Mouse (Mus musculus) MEL (cell line): ENCODE measurements around the gene Snx15. TPM values are rescaled to one million over a fixed set of nuclear protein-coding genes. Genes with fewer than 3 reads are reported as not detected.
"Not testable (repeated sequence)": the region's sequence is repeated elsewhere in the genome, so short reads cannot be mapped to it uniquely, and the experiment has no call there.

ENCODE experiments used
- DNase-seq: peaks from one replicate; pipeline ENCODE4 v3.0.0; 2011; ENCODE audit warnings: low read depth, low spot score
- H3K27ac ChIP-seq: 2 replicates; pipeline ENCODE4 v1.5.1; 2012; ENCODE audit warnings: low read depth, mild to moderate bottlenecking, control low read depth, low read length, moderate library complexity; ENCODE audit not compliant: control insufficient read depth
- H3K27me3 ChIP-seq, 2 experiments: fragments of 150-350 bp in 1 of 2; sonication (generic) in 1 of 2; 2 replicates each; pipeline ENCODE4 v1.6.1; 2012; ENCODE audit warnings: low read length in 2 of 2, mild to moderate bottlenecking in 2 of 2, improper control_type of control experiment in 1 of 2, moderate library complexity in 1 of 2; ENCODE audit not compliant: insufficient read depth in 2 of 2, control insufficient read depth in 1 of 2
- H3K36me3 ChIP-seq, 2 experiments: 2 replicates each; pipeline ENCODE4 v1.6.1; 2012 to 2014; ENCODE audit warnings: low read length in 2 of 2, improper control_type of control experiment in 1 of 2, inconsistent platforms in 1 of 2, mild to moderate bottlenecking in 1 of 2; ENCODE audit not compliant: insufficient read depth in 2 of 2, control insufficient read depth in 1 of 2
- H3K4me1 ChIP-seq, 2 experiments: fragments of 150-350 bp in 1 of 2; sonication (generic) in 1 of 2; 2 replicates each; pipeline ENCODE4 v1.6.1; 2012; ENCODE audit warnings: low read length in 2 of 2, improper control_type of control experiment in 1 of 2, mild to moderate bottlenecking in 1 of 2; ENCODE audit not compliant: insufficient read depth in 2 of 2, control insufficient read depth in 1 of 2
- H3K4me3 ChIP-seq, 2 experiments: fragments of 150-350 bp in 1 of 2; sonication (generic) in 1 of 2; 2 replicates each; pipeline ENCODE4 v1.5.1; 2012; ENCODE audit warnings: low read depth in 2 of 2, low read length in 2 of 2, mild to moderate bottlenecking in 2 of 2, moderate library complexity in 2 of 2, control low read depth in 1 of 2, improper control_type of control experiment in 1 of 2; ENCODE audit not compliant: control insufficient read depth in 1 of 2, insufficient read depth in 1 of 2
- H3K79me2 ChIP-seq: 2 replicates; pipeline ENCODE4 v1.6.1; 2012; ENCODE audit warnings: mild to moderate bottlenecking, low read length, moderate library complexity; ENCODE audit not compliant: control insufficient read depth, poor library complexity, insufficient read depth
- H3K9ac ChIP-seq: 2 replicates; pipeline ENCODE4 v1.6.1; 2012; ENCODE audit warnings: low read depth, mild to moderate bottlenecking, control low read depth, low read length, moderate library complexity; ENCODE audit not compliant: control insufficient read depth, poor library complexity, severe bottlenecking
- H3K9me3 ChIP-seq: fragments of 150-350 bp; sonication (generic); replicated peaks from 2 replicates; pipeline ENCODE4 v1.6.1; 2012; ENCODE audit warnings: mild to moderate bottlenecking, low read length, improper control_type of control experiment, moderate library complexity; ENCODE audit not compliant: insufficient read depth
- BHLHE40 ChIP-seq: IDR thresholded peaks from 2 replicates; pipeline ENCODE4 v1.6.1; 2012; ENCODE audit warnings: low read depth, mild to moderate bottlenecking, inconsistent platforms, low read length, improper control_type of control experiment, borderline replicate concordance
- CHD1 ChIP-seq: IDR thresholded peaks from 2 replicates; pipeline ENCODE4 v1.6.1; 2012; ENCODE audit warnings: low read depth, mild to moderate bottlenecking, inconsistent platforms, low read length, improper control_type of control experiment
- ELF1 ChIP-seq: IDR thresholded peaks from 2 replicates; pipeline ENCODE4 v1.6.1; 2014; ENCODE audit warnings: low read depth, mild to moderate bottlenecking, inconsistent platforms, low read length, improper control_type of control experiment, moderate library complexity
- EP300 ChIP-seq, 2 experiments: IDR thresholded peaks; 2 replicates each; pipeline ENCODE4 v1.6.1; 2011; ENCODE audit warnings: improper control_type of control experiment in 2 of 2, low read length in 2 of 2, low read depth in 1 of 2, mild to moderate bottlenecking in 1 of 2
- ETS1 ChIP-seq: IDR thresholded peaks from 2 replicates; pipeline ENCODE4 v1.6.1; 2012; ENCODE audit warnings: low read depth, mild to moderate bottlenecking, inconsistent platforms, low read length, improper control_type of control experiment, moderate library complexity
- GATA1 ChIP-seq: IDR thresholded peaks from 2 replicates; pipeline ENCODE4 v1.6.1; 2011; ENCODE audit warnings: low read depth, low read length, improper control_type of control experiment
- HCFC1 ChIP-seq: IDR thresholded peaks from 2 replicates; pipeline ENCODE4 v1.6.1; 2012; ENCODE audit warnings: low read depth, mild to moderate bottlenecking, inconsistent platforms, low read length, improper control_type of control experiment, moderate library complexity
- MAFK ChIP-seq: IDR thresholded peaks from 2 replicates; pipeline ENCODE4 v1.6.1; 2011; ENCODE audit warnings: low read depth, mild to moderate bottlenecking, low read length, improper control_type of control experiment, borderline replicate concordance
- MAX ChIP-seq: IDR thresholded peaks from 2 replicates; pipeline ENCODE4 v1.6.1; 2011; ENCODE audit warnings: low read length, improper control_type of control experiment
- MXI1 ChIP-seq: IDR thresholded peaks from 2 replicates; pipeline ENCODE4 v1.6.1; 2011; ENCODE audit warnings: mild to moderate bottlenecking, low read depth, low read length, improper control_type of control experiment
- MYB ChIP-seq: IDR thresholded peaks from 2 replicates; pipeline ENCODE4 v1.6.1; 2011; ENCODE audit warnings: mild to moderate bottlenecking, low read depth, low read length, improper control_type of control experiment
- NELFE ChIP-seq: IDR thresholded peaks from 2 replicates; pipeline ENCODE4 v1.6.1; 2011; ENCODE audit warnings: low read depth, low read length, improper control_type of control experiment
- POLR2AphosphoS2 ChIP-seq: IDR thresholded peaks from 2 replicates; pipeline ENCODE4 v1.6.1; 2011; ENCODE audit warnings: low read length, improper control_type of control experiment
- POLR2AphosphoS5 ChIP-seq: IDR thresholded peaks from 2 replicates; pipeline ENCODE4 v1.6.1; 2012; ENCODE audit warnings: low read depth, borderline replicate concordance, mild to moderate bottlenecking, inconsistent platforms, low read length, moderate library complexity, mixed read lengths
- RCOR1 ChIP-seq: IDR thresholded peaks from 2 replicates; pipeline ENCODE4 v1.6.1; 2012; ENCODE audit warnings: low read depth, mild to moderate bottlenecking, inconsistent platforms, low read length, improper control_type of control experiment
- SIN3A ChIP-seq: IDR thresholded peaks from 2 replicates; pipeline ENCODE4 v1.6.1; 2012; ENCODE audit warnings: low read length, improper control_type of control experiment, inconsistent platforms
- SMC3 ChIP-seq: IDR thresholded peaks from 2 replicates; pipeline ENCODE4 v1.6.1; 2011; ENCODE audit warnings: low read depth, low read length, improper control_type of control experiment
- TAL1 ChIP-seq: IDR thresholded peaks from 2 replicates; pipeline ENCODE4 v1.6.1; 2012; ENCODE audit warnings: mild to moderate bottlenecking, inconsistent platforms, low read length, moderate library complexity, mixed read lengths
- TBP ChIP-seq: IDR thresholded peaks from 2 replicates; pipeline ENCODE4 v1.8.0; 2011; ENCODE audit warnings: low read depth, low read length, improper control_type of control experiment
- TCF12 ChIP-seq: IDR thresholded peaks from 2 replicates; pipeline ENCODE4 v1.6.1; 2014; ENCODE audit warnings: low read depth, mild to moderate bottlenecking, inconsistent platforms, low read length, improper control_type of control experiment, moderate library complexity
- USF1 ChIP-seq: IDR thresholded peaks from 2 replicates; pipeline ENCODE4 v1.6.1; 2014; ENCODE audit warnings: low read depth, mild to moderate bottlenecking, inconsistent platforms, low read length, improper control_type of control experiment, moderate library complexity
- ZMIZ1 ChIP-seq: IDR thresholded peaks from 2 replicates; pipeline ENCODE4 v1.6.1; 2012; ENCODE audit warnings: low read depth, mild to moderate bottlenecking, inconsistent platforms, low read length, improper control_type of control experiment, moderate library complexity
- ZNF384 ChIP-seq: IDR thresholded peaks from 2 replicates; pipeline ENCODE4 v1.6.1; 2012; ENCODE audit warnings: low read depth, mild to moderate bottlenecking, inconsistent platforms, low read length, improper control_type of control experiment
- polyA plus RNA-seq, 2 experiments: library from polyadenylated mRNA; stranded (reverse) in 1 of 2; unstranded in 1 of 2; fragments of >175 nt in 1 of 2; fragments of >200 nt in 1 of 2; gene quantifications; 2 replicates each; pipeline versions ENCODE4 v1.2.1 to v1.2.4; 2012; ENCODE audit warnings: low replicate concordance in 2 of 2, low read depth in 1 of 2; ENCODE audit not compliant: insufficient read length in 2 of 2, insufficient read depth in 1 of 2, missing spikeins in 1 of 2
- total RNA-seq: library from RNA; depleted of rRNA; stranded (reverse); fragments of 300-350 nt; gene quantifications from 2 replicates; pipeline ENCODE4 v1.2.3, GENCODE M21; 2012

The Snx15 gene
- total and polyA plus RNA-seq, 3 experiments: 20.4 to 35.3 TPM; not detected in 1

DNA sequence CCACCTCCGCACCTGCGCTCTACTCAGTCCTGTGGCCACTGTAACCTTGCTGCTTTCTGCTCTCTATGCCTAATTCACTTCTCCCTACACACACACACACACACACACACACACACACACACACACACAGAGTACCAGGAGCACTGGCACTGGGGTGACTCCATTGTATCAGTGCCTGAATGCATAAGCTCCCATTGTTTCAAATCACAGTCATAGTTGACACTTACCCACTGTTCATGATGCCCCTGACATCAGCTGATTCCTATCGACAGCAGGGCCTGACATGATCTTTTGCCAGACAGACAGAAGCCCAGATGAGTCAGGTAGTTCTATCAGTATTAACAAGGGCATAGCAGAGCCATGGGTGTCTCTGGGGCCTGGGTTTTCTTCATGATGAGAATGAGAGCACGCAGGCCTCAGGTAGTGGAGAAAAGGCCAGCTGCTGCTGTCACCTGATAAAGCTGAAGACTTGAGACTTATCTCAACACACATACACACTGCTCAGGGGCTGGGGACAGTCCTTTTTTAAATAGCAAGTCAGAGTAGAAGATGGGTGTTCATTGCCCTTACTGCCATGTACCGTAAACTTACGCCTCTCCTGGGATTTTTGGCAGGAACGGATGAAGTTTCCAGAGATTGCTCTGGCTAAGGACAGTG, 4.2 kb upstream of the Snx15 start (continued):
- peak; percentile 36; the same call in 1 of the 2 replicates for TF ChIP-seq BHLHE40
- TF ChIP-seq ETS1: peak; percentile 87
- TF ChIP-seq POLR2AphosphoS2: no peak

DNA sequence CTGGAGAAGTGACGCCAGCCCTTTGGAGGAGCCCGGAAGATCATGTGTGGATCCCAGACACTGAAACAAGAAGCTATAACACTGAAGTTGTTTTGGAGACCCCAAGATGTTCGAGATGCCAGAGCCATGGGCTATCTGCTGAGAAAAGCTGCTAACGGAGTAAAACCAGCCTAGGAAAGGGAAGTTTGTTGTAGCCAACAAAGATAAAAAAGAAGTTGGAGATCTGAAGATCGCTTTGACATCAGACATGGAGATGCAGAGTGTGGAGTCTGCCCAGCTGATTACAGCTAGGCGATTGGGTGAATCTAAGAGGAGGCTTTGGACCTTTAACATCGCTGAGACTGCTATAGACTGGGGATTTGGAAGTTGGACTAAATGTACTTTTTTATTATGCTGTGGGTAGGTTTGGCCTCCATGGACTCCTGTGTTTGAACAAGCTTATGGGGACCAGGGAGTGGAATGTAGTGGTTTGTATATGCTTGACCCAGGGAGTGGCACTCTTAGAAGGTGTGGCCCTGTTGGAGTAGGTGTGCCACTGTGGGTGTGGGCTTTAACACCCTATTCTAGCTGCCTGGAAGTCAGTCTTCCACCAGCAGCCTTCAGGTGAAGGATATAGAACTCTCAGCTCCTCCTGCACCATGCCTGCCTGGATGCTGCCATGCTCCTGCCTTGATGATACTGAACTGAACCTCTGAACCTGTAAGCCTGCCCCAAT, 2.5 kb upstream of the Snx15 start:
- TF ChIP-seq TAL1 (peak; percentile 14; the same call in 1 of the 2 replicates), ETS1 (peak; percentile 86), RCOR1 (peak; percentile 71), TCF12 (peak; percentile 73), MYB (0 out of 2 replicates have a peak, but pooled peaks have one; percentile 45), HCFC1 (0 out of 2 replicates have a peak, but pooled peaks have one; percentile 18), GATA1 (peak; percentile 79), SIN3A (peak; percentile 70), EP300 (IDR thresholded peaks at IDR 0.05; ENCODE audit: low read depth in 1 of 2, low read length in 2 of 2) (peak; percentile 57 to 81)
- Histone ChIP-seq H3K36me3 (peaks cover under 1 to 24% of the 10 kb centered on the region in 2 experiments; a peak in 2 of 4 replicates), H3K27ac (peak overlapping the region; percentile 44), H3K4me1 (peaks cover 9 to 46% of the 10 kb centered on the region in 2 experiments; a peak in 3 of 4 replicates)
- not testable (repeated sequence) for H3K9me3 ChIP-seq, H3K4me3 ChIP-seq, H3K9ac ChIP-seq, H3K27me3 ChIP-seq, H3K79me2 ChIP-seq
- DNase-seq: peak; percentile 61

DNA sequence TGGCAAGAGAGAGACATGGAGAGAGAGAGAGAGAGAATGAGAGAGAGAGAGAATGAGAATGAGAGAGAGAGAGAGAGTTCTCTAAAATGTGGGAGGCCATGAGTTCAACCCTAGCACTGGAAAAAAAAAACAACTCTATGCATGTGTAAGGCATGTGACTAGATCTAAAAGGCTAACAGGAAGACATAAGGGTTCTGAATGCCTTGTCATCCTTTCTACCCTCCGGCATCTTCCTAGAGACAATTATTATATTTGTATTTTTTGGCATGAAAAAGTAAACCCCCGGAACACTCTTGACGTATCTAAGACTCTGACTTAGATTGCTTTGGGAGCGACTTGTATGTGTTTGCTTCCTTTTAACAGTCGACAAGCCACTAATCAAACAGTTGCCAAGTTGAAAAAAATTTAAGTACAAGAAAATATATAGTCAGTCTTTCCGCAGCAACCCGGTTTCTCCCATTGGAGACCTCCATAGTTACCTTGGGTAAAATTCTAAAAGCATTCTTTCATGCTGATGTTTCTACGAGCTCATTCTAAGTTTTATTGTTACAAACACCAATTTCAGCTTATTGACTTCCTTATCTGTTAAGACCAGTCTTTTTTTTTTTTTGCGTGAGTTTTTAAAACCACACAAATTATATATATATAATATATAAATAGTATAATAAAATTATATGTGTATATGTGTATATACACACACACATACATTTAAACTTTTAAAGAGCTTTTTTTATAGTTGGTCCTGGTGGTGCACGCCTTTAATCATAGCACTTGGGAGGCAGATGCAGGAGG, 1.1 kb downstream of the Snx15 start:
- Histone ChIP-seq H3K4me1 (peaks cover 3 to 26% of the 10 kb centered on the region in 2 experiments; a peak in 3 of 4 replicates), H3K36me3 (peaks cover 0 to 17% of the 10 kb centered on the region in 2 experiments; a peak in 2 of 4 replicates), H3K79me2 (peaks cover 1% of the 10 kb centered on the region; the same call in 1 of the 2 replicates), H3K4me3 (peak overlapping the region; percentile 57 to 82), H3K27me3 (no peaks in the 10 kb centered on the region), H3K9ac (peak overlapping the region; percentile 87), H3K27ac (peak overlapping the region; percentile 93), H3K9me3 (no peaks in the 10 kb centered on the region)
- no peak for TF ChIP-seq MAFK
- TF ChIP-seq ELF1: no peak; the same call in 1 of the 2 replicates
- 0 out of 2 replicates have a peak, but pooled peaks have one; percentile 11 for TF ChIP-seq ETS1
- TF ChIP-seq NELFE: peak; percentile 11; the same call in 1 of the 2 replicates
- 0 out of 2 replicates have a peak, but pooled peaks have one; percentile 24 for TF ChIP-seq ZMIZ1
- TF ChIP-seq MAX: peak; percentile 72
- TF ChIP-seq SIN3A: peak; percentile 71
- no peak for TF ChIP-seq TAL1
- peak; percentile 91; the same call in 1 of the 2 replicates for TF ChIP-seq CHD1
- no peak for TF ChIP-seq TCF12
- no peak for TF ChIP-seq POLR2AphosphoS2
- TF ChIP-seq ZNF384: peak; percentile 62
- TF ChIP-seq EP300 (IDR thresholded peaks at IDR 0.05; ENCODE audit: low read depth in 1 of 2, low read length in 2 of 2): no peak
- TF ChIP-seq GATA1: no peak
- TF ChIP-seq POLR2AphosphoS5: no peak
- peak; percentile 81 for TF ChIP-seq MXI1
- peak; percentile 68 for TF ChIP-seq USF1
- TF ChIP-seq MYB: no peak
- TF ChIP-seq TBP: no peak
- TF ChIP-seq SMC3: no peak
- peak; percentile 49 for DNase-seq
